Mouse (Mus musculus): ENCODE measurements at regions not wholly inside any gene's neighbourhood (a gene's known extent, or its start where the extent isn't known, plus 50 kb on each side); places are given as distances from the start of the nearest gene placed in this dataset.

- no peaks in the 10 kb centered on the region for H3K27me3 ChIP-seq (ENCODE audit: control insufficient read depth, insufficient read depth, low read length)
- H3K9ac ChIP-seq (ENCODE audit: low read depth, low read length): no peak overlapping the region
- H3K27ac ChIP-seq (ENCODE audit: low read depth, low read length): no peak overlapping the region
- H3K4me1 ChIP-seq (ENCODE audit: control insufficient read depth, insufficient read depth, low read length): no peaks in the 10 kb centered on the region
- no peak overlapping the region for H3K4me3 ChIP-seq (ENCODE audit: low read length)
- H3K9me3 ChIP-seq (ENCODE audit: control insufficient read depth, low read length): no peaks in the 10 kb centered on the region
- ATAC-seq (ENCODE audit: low FRiP score, low TSS enrichment): no peak
- no peaks in the 10 kb centered on the region for H3K36me3 ChIP-seq (ENCODE audit: control insufficient read depth, insufficient read depth, low read length)
- no peak overlapping the region for H3K4me2 ChIP-seq (replicated peaks; ENCODE audit: low read depth, low read length)
- 46% methylated on average over 1 of the region's 1 CpGs for WGBS
These were observed 791.7 kb upstream of the Zeb2 start for GRCm38 (mm10) chr2:45908871-45909270.

DNA sequence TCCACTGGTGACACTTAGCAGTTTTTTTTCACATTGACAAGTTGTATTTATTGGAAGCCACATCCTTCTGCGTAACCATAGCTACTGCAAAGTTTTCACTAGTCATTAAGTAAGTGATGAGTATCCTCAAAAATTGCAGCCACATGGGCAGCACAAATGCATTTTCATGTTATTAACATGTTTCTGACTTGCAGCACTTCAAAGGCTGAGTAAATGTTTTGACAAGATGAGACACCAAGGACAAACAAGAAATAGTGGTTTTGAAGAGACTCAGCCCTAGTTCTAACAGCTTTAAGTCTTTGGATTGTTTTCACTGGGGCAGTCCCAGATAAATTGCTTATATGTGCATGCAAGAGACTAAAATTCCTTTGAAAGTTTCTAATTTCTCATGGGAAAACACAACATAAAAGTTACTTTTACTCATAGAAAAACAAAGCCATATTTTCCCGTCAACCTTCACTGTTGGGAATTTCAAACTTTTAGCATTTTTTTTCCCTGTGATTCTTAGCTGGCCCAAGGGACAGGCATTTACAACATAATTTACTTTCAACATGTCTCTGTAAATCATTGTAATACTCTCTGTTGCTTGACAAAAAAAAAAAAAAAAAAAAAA is 787.5 kb upstream of the Zeb2 start:
- no peak overlapping the region for H3K4me3 ChIP-seq (ENCODE audit: low read length)
- no peak overlapping the region for H3K4me2 ChIP-seq (replicated peaks; ENCODE audit: low read depth, low read length)
- no peak overlapping the region; the same call in 1 of the 2 replicates for H3K27ac ChIP-seq (ENCODE audit: low read depth, low read length)
- WGBS: 40% methylated on average over 2 of the region's 2 CpGs
- no peaks in the 10 kb centered on the region for H3K27me3 ChIP-seq (ENCODE audit: control insufficient read depth, insufficient read depth, low read length)
- H3K36me3 ChIP-seq (ENCODE audit: control insufficient read depth, insufficient read depth, low read length): no peaks in the 10 kb centered on the region
- H3K9me3 ChIP-seq (ENCODE audit: control insufficient read depth, low read length): no peaks in the 10 kb centered on the region
- no peaks in the 10 kb centered on the region for H3K4me1 ChIP-seq (ENCODE audit: control insufficient read depth, insufficient read depth, low read length)
- H3K9ac ChIP-seq (ENCODE audit: low read depth, low read length): no peak overlapping the region
- peak; percentile 80 for ATAC-seq (ENCODE audit: low FRiP score, low TSS enrichment)

DNA sequence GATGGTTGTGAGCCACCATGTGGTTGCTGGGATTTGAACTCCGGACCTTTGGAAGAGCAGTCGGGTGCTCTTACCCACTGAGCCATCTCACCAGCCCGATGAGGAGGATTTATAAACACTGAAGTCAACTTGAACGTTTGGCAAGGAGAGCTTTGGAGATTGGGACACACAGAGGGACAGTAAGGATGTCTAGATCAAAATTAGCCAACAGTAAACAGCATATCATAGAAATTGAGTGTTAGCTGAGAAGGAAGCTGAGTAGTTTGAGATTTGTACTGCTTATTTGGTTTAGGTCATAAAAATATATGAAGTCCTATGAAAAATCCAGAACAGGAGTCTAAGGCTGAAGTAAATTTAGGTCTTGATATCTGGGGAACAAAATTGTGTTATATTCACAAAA is 786.9 kb upstream of the Zeb2 start:
- Histone ChIP-seq H3K9ac (ENCODE audit: low read depth, low read length) (no peak overlapping the region), H3K4me3 (ENCODE audit: low read length) (no peak overlapping the region), H3K9me3 (ENCODE audit: control insufficient read depth, low read length) (no peaks in the 10 kb centered on the region), H3K27me3 (ENCODE audit: control insufficient read depth, insufficient read depth, low read length) (no peaks in the 10 kb centered on the region), H3K27ac (ENCODE audit: low read depth, low read length) (no peak overlapping the region; the same call in 1 of the 2 replicates), H3K4me2 (replicated peaks; ENCODE audit: low read depth, low read length) (no peak overlapping the region), H3K4me1 (ENCODE audit: control insufficient read depth, insufficient read depth, low read length) (no peaks in the 10 kb centered on the region), H3K36me3 (ENCODE audit: control insufficient read depth, insufficient read depth, low read length) (no peaks in the 10 kb centered on the region)
- no peak for ATAC-seq (ENCODE audit: low FRiP score, low TSS enrichment)
- WGBS: 84% methylated on average over 4 of the region's 4 CpGs

DNA sequence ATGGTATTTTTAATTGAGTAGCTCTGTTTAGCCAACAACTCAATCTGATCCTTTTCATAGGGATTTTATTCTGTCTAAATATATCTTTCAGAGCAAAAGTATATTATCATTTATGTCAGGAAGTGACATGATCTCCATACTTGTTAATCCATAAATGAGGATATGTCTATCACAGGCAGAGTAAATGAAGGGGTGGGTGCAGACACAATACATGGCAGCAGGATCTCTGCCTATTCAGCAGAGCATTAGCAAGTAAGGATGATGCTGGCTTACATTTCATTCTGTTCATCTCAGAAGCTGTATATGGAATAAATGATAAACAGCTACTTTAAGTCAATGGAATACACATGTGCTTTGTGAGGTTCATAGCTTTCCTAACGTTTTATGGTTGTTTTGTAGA is 786.2 kb upstream of the Zeb2 start:
- WGBS: 73% methylated on average over 1 of the region's 1 CpGs
- Histone ChIP-seq H3K4me3 (ENCODE audit: low read length) (no peak overlapping the region), H3K4me2 (replicated peaks; ENCODE audit: low read depth, low read length) (no peak overlapping the region), H3K27ac (ENCODE audit: low read depth, low read length) (no peak overlapping the region), H3K9me3 (ENCODE audit: control insufficient read depth, low read length) (no peaks in the 10 kb centered on the region), H3K27me3 (ENCODE audit: control insufficient read depth, insufficient read depth, low read length) (no peaks in the 10 kb centered on the region), H3K4me1 (ENCODE audit: control insufficient read depth, insufficient read depth, low read length) (no peaks in the 10 kb centered on the region), H3K36me3 (ENCODE audit: control insufficient read depth, insufficient read depth, low read length) (no peaks in the 10 kb centered on the region), H3K9ac (ENCODE audit: low read depth, low read length) (no peak overlapping the region)
- no peak for ATAC-seq (ENCODE audit: low FRiP score, low TSS enrichment)

- no peak overlapping the region for H3K4me3 ChIP-seq (ENCODE audit: low read length)
- no peaks in the 10 kb centered on the region for H3K9me3 ChIP-seq (ENCODE audit: control insufficient read depth, low read length)
- no peaks in the 10 kb centered on the region for H3K27me3 ChIP-seq (ENCODE audit: control insufficient read depth, insufficient read depth, low read length)
- no peak overlapping the region for H3K27ac ChIP-seq (ENCODE audit: low read depth, low read length)
- ATAC-seq (ENCODE audit: low FRiP score, low TSS enrichment): no peak
- 90% methylated on average over 4 of the region's 4 CpGs for WGBS
- no peak overlapping the region for H3K9ac ChIP-seq (ENCODE audit: low read depth, low read length)
- no peaks in the 10 kb centered on the region for H3K36me3 ChIP-seq (ENCODE audit: control insufficient read depth, insufficient read depth, low read length)
- H3K4me2 ChIP-seq (replicated peaks; ENCODE audit: low read depth, low read length): no peak overlapping the region
- H3K4me1 ChIP-seq (ENCODE audit: control insufficient read depth, insufficient read depth, low read length): no peaks in the 10 kb centered on the region
These were observed 784.7 kb upstream of the Zeb2 start for GRCm38 (mm10) chr2:45901892-45902291.

- Histone ChIP-seq H3K27ac (ENCODE audit: low read depth, low read length) (no peak overlapping the region), H3K4me2 (replicated peaks; ENCODE audit: low read depth, low read length) (no peak overlapping the region), H3K36me3 (ENCODE audit: control insufficient read depth, insufficient read depth, low read length) (no peaks in the 10 kb centered on the region), H3K9me3 (ENCODE audit: control insufficient read depth, low read length) (no peaks in the 10 kb centered on the region), H3K27me3 (ENCODE audit: control insufficient read depth, insufficient read depth, low read length) (no peaks in the 10 kb centered on the region), H3K4me3 (ENCODE audit: low read length) (no peak overlapping the region), H3K4me1 (ENCODE audit: control insufficient read depth, insufficient read depth, low read length) (no peaks in the 10 kb centered on the region), H3K9ac (ENCODE audit: low read depth, low read length) (no peak overlapping the region)
- WGBS: 89% methylated on average over 3 of the region's 3 CpGs
- ATAC-seq (ENCODE audit: low FRiP score, low TSS enrichment): no peak
These were observed 767.5 kb upstream of the Zeb2 start for GRCm38 (mm10) chr2:45884680-45885079.

GRCm38 (mm10) chr2:45878656-45879055 is 761.5 kb upstream of the Zeb2 start:
- Histone ChIP-seq H3K27me3 (ENCODE audit: control insufficient read depth, insufficient read depth, low read length) (no peaks in the 10 kb centered on the region), H3K4me2 (replicated peaks; ENCODE audit: low read depth, low read length) (no peak overlapping the region), H3K9ac (ENCODE audit: low read depth, low read length) (no peak overlapping the region), H3K27ac (ENCODE audit: low read depth, low read length) (no peak overlapping the region), H3K4me3 (ENCODE audit: low read length) (no peak overlapping the region), H3K36me3 (ENCODE audit: control insufficient read depth, insufficient read depth, low read length) (no peaks in the 10 kb centered on the region), H3K4me1 (ENCODE audit: control insufficient read depth, insufficient read depth, low read length) (no peaks in the 10 kb centered on the region), H3K9me3 (ENCODE audit: control insufficient read depth, low read length) (no peaks in the 10 kb centered on the region)
- no peak for ATAC-seq (ENCODE audit: low FRiP score, low TSS enrichment)

DNA sequence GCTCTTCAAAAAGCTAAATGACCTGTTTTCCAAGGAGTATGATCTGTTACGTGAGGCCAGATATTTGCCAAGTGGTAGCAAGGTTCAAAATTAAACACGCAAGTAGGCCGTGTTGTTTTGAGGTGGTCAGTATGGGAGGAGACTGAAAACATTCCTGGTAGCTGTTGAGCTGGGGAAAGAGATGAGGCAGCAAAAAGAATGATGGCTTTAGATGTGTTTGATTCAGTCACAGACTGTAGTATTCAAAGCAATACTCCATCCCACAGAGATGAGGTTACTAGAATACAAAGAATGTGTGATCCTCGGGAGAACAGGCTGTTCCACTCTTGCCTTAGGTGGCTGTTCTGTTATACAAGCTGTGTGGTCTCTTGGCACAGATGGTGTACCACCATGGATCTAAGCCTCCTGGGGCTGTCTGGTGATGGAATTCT is 742.7 kb upstream of the Zeb2 start:
- Histone ChIP-seq H3K4me2 (replicated peaks; ENCODE audit: low read depth, low read length) (no peak overlapping the region), H3K36me3 (ENCODE audit: control insufficient read depth, insufficient read depth, low read length) (no peaks in the 10 kb centered on the region), H3K27me3 (ENCODE audit: control insufficient read depth, insufficient read depth, low read length) (no peaks in the 10 kb centered on the region), H3K4me1 (ENCODE audit: control insufficient read depth, insufficient read depth, low read length) (no peaks in the 10 kb centered on the region), H3K9me3 (ENCODE audit: control insufficient read depth, low read length) (no peaks in the 10 kb centered on the region), H3K4me3 (ENCODE audit: low read length) (no peak overlapping the region), H3K27ac (ENCODE audit: low read depth, low read length) (no peak overlapping the region), H3K9ac (ENCODE audit: low read depth, low read length) (no peak overlapping the region)
- WGBS: 74% methylated on average over 4 of the region's 4 CpGs
- no peak for ATAC-seq (ENCODE audit: low FRiP score, low TSS enrichment)

DNA sequence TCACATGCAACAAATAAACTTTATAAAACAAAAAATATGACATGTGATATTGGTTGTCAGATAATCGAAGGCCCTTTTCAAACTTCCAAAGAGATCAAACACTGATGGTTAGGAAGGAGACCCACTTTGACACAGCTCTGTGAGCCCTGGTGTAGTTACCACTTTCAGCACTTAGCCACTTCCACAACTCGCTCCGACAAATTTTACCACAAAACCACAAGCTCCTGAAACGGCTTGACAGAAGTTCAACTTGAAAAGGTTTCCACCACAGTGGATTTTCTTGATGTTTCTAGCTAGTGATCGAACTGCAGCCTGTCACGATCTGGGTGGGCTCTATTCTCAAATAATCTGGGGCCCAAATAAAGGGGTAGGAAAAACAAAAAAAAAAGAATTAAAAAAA is 742.2 kb upstream of the Zeb2 start:
- Histone ChIP-seq H3K27ac (ENCODE audit: low read depth, low read length) (no peak overlapping the region), H3K9ac (ENCODE audit: low read depth, low read length) (no peak overlapping the region), H3K27me3 (ENCODE audit: control insufficient read depth, insufficient read depth, low read length) (no peaks in the 10 kb centered on the region), H3K4me3 (ENCODE audit: low read length) (no peak overlapping the region), H3K4me1 (ENCODE audit: control insufficient read depth, insufficient read depth, low read length) (no peaks in the 10 kb centered on the region), H3K9me3 (ENCODE audit: control insufficient read depth, low read length) (no peaks in the 10 kb centered on the region), H3K36me3 (ENCODE audit: control insufficient read depth, insufficient read depth, low read length) (no peaks in the 10 kb centered on the region), H3K4me2 (replicated peaks; ENCODE audit: low read depth, low read length) (no peak overlapping the region)
- 89% methylated on average over 6 of the region's 6 CpGs for WGBS
- no peak for ATAC-seq (ENCODE audit: low FRiP score, low TSS enrichment)
